Mouse (Mus musculus) cortical plate, adult 2 months (tissue): Measurements from ENCODE around the gene Fkbp5.

Experiments
- CTCF ChIP-seq: fragments of 200-500 bp; IDR thresholded peaks from 2 replicates; pipeline ENCODE4 v1.5.1; 2011; ENCODE audit warnings: mild to moderate bottlenecking, control low read depth, low read length; ENCODE audit not compliant: insufficient read depth; ENCODE audit errors: extremely low read depth
- POLR2A ChIP-seq: fragments of 200-500 bp; IDR thresholded peaks from 2 replicates; pipeline ENCODE4 v1.6.1; 2011; ENCODE audit warnings: mild to moderate bottlenecking, low read length, control low read depth; ENCODE audit not compliant: insufficient read depth; ENCODE audit errors: extremely low read depth

DNA sequence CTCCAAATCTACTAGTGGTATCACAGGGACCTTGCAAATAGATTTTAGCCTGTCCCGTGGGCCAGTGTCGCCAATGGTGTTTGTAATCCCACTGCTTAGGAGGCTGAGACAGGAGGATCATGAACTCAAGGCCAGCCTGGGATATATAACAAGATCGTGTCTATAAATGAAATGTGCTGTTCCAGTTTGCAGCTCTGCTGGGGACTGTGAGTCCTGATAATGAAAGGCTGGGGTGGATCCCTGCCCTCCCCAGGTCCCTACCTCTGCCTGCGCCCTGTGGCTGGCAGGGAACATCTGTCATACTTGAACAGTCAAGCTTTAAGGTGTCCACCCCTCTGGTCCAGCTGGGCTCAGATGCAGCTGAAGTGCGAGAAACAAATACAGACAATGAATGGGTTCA lies 2.8 kb downstream of the Fkbp5 start:
- TF ChIP-seq CTCF (no peak), POLR2A (no peak)
